Mouse (Mus musculus) embryonic facial prominence, embryonic 11.5 days (tissue): ENCODE measurements around the gene Mcrs1. TPM values are rescaled to one million over a fixed set of nuclear protein-coding genes. Genes with fewer than 3 reads are reported as not detected.

Source experiments
- ATAC-seq: fragments of 200-750 bp; cut with Nextera tagmentation; replicated peaks from 2 replicates; pipeline ENCODE4 v1.8.0; 2017; ENCODE audit warnings: low read depth; ENCODE audit not compliant: insufficient number of reproducible peaks, low FRiP score, low TSS enrichment
- DNase-seq: peaks from one replicate; pipeline ENCODE4 v3.0.0-alpha.2; 2015; ENCODE audit warnings: low spot score
- H3K27ac ChIP-seq: fragments of 300-500 bp; sonication (generic); replicated peaks from 2 replicates; pipeline ENCODE4 v1.5.1; 2014; ENCODE audit warnings: mild to moderate bottlenecking, low read depth, low read length, control low read depth
- H3K27me3 ChIP-seq: fragments of 300-500 bp; sonication (generic); 2 replicates; pipeline ENCODE4 v1.6.1; 2014; ENCODE audit warnings: mild to moderate bottlenecking, low read length, moderate library complexity, mixed read lengths; ENCODE audit not compliant: control insufficient read depth, insufficient read depth
- H3K36me3 ChIP-seq: fragments of 300-500 bp; sonication (generic); replicated peaks from 2 replicates; pipeline ENCODE4 v1.6.1; 2014; ENCODE audit warnings: low read depth, mild to moderate bottlenecking, low read length, moderate library complexity, mixed read lengths; ENCODE audit not compliant: control insufficient read depth, insufficient read depth
- H3K4me1 ChIP-seq: fragments of 300-500 bp; sonication (generic); 2 replicates; pipeline ENCODE4 v1.6.1; 2014; ENCODE audit warnings: low read length, mixed read lengths; ENCODE audit not compliant: control insufficient read depth, insufficient read depth
- H3K4me2 ChIP-seq: fragments of 300-500 bp; sonication (generic); 2 replicates; pipeline ENCODE4 v1.6.1; 2014; ENCODE audit warnings: low read depth, mild to moderate bottlenecking, control low read depth, low read length, moderate library complexity
- H3K4me3 ChIP-seq: fragments of 300-500 bp; sonication (generic); 2 replicates; pipeline ENCODE4 v1.5.1; 2014; ENCODE audit warnings: low read depth, low read length, control low read depth
- H3K9ac ChIP-seq: fragments of 300-500 bp; sonication (generic); replicated peaks from 2 replicates; pipeline ENCODE4 v1.6.1; 2014; ENCODE audit warnings: mild to moderate bottlenecking, control low read depth, low read length
- H3K9me3 ChIP-seq: fragments of 300-500 bp; sonication (generic); replicated peaks from 2 replicates; pipeline ENCODE4 v1.6.1; 2016; ENCODE audit warnings: mild to moderate bottlenecking, low read length, inconsistent platforms, mixed read lengths; ENCODE audit not compliant: control insufficient read depth
- WGBS: fragments of 180-500 bp; shearing (Covaris S2); extraction: QIAGEN DNeasy Blood & Tissue Kit; methylation state at CpG from one replicate; pipeline ENCODE4 v1.1.7; 2014; 5-methylcytosine and 5-hydroxymethylcytosine counted together
- polyA plus RNA-seq: library from polyadenylated mRNA; unstranded; fragments of >200 nt; fragmentation: Nextera tagmentation; extraction: Ambion mirVana; gene quantifications from 2 replicates; pipeline ENCODE4 v1.2.1, GENCODE M21; 2014

Gene Mcrs1
- 161 and 172 TPM in 2 replicates for polyA plus RNA-seq

DNA sequence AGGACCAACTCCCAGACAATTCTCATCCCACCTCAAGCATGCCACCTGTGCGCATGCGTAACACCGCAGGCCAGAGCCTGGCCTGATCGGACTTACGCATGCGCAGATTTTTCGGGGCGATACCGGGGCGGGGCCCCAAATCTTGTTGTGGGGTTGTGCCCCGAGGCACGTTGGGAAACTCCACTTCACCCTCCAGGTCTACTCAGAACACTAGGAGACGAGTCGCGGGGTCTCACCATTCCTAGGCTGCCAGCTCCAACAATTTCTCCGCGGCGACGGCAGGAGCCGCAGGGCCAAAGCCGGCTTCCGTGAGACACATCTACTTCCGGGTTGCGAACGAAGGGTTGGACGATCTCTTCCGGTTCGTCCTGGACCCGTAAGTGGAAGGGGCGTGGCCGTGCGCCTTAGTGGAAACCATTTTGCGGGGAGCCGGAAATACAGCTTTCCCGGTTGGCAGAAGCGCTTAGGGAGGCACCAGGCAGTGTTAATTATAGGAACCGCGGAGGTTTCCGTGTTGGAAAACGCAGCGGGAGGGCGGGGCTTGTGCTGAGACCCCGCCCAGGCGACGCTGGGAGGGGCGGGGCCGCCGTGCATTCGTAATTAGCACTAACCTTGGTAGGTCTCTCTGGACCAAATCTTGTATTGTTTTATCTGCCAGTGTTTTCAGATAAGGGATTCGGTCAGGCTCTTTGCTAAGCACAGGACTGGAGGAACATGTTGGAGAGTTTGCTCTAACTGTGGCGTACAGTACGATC lies at the start of gene Mcrs1:
Gene Mcrs1 (minus strand): TSS at position 336 of the 755 bp plus-strand sequence.
- peak within 1 kb of the TSS; percentile 71 for H3K9ac ChIP-seq
- H3K27ac ChIP-seq, result peak within 1 kb of the TSS; percentile 92
- peak within 1 kb of the TSS; percentile 55 for H3K4me3 ChIP-seq
- no peaks in the 10 kb centered on the region; the same call in 1 of the 2 replicates for H3K4me1 ChIP-seq
- ATAC-seq (peak; percentile 83), DNase-seq (peak; percentile 100)
- no peaks in the 10 kb centered on the region for H3K9me3 ChIP-seq
- H3K36me3 ChIP-seq, result peaks cover 3% of the 10 kb centered on the region
- H3K4me2 ChIP-seq, result peak within 1 kb of the TSS; percentile 81
- H3K27me3 ChIP-seq, result no peaks in the 10 kb centered on the region
- under 1% methylated on average over 52 of the region's 52 CpGs for WGBS

DNA sequence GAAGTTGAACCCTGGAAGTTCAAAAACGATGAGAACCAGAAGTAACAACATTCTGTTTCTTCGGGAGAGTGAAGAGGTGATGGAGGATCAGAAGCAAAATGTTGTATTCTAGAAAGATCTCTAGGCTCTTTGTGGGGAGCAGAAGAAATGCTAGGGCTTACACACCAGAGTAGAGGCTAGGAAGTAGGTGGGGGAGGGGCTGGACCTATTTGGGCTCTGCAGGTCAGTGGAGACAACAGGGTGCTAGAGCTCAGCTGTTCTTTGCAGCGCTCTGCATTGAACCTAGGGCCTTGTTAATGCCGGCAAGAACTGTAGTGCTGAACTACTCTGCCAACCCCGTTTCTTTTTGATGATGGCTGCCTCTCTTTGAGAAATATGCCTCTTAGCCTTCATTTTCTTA lies 44.5 kb upstream of the Mcrs1 start:
- Histone ChIP-seq H3K4me3 (no peak overlapping the region), H3K36me3 (no peaks in the 10 kb centered on the region), H3K27ac (no peak overlapping the region), H3K27me3 (no peaks in the 10 kb centered on the region), H3K4me2 (no peak overlapping the region), H3K9me3 (no peaks in the 10 kb centered on the region), H3K9ac (no peak overlapping the region), H3K4me1 (no peaks in the 10 kb centered on the region)
- DNase-seq (no peak), ATAC-seq (no peak)
- 46% methylated on average over 5 of the region's 5 CpGs for WGBS

DNA sequence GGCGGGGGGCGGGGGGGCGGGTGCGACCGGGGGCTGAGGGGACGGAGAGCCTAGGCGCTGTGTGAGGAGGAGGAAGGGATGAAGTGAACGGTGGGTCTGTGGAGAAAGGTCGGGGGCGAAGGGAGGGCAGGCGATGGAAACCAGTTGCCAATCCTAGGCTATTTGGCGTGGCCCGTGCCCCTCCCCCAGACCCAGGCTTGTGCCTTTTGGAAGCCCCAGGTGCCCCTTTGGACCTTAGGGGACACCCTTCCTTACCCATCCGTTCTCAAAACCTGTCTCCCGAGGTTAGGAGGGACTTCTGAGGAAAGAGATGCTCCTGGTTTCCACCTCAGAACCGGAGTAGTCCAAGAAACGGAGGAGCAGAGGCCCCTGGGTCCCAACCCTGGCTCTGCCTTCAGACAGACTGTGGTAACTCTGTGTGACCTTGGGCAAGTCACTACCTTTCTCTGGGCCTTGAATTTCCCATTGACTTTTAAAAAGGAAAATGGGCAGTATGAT lies 43.8 kb upstream of the Mcrs1 start, which contains the start of gene Fam186b:
Gene Fam186b (minus strand): TSS at position 405 of the 498 bp plus-strand sequence.
- peak within 1 kb of the TSS; percentile 70 for H3K9ac ChIP-seq
- peak; percentile 56 for DNase-seq
- H3K27me3 ChIP-seq, result no peaks in the 10 kb centered on the region
- 1% methylated on average over 11 of the region's 17 CpGs for WGBS
- H3K4me1 ChIP-seq, result no peaks in the 10 kb centered on the region
- peak within 1 kb of the TSS; percentile 48 for H3K4me2 ChIP-seq
- peak within 1 kb of the TSS; percentile 74 for H3K27ac ChIP-seq
- no peaks in the 10 kb centered on the region for H3K36me3 ChIP-seq
- peak; percentile 34 for ATAC-seq
- peak within 1 kb of the TSS; percentile 51 for H3K4me3 ChIP-seq
- H3K9me3 ChIP-seq, result no peaks in the 10 kb centered on the region

DNA sequence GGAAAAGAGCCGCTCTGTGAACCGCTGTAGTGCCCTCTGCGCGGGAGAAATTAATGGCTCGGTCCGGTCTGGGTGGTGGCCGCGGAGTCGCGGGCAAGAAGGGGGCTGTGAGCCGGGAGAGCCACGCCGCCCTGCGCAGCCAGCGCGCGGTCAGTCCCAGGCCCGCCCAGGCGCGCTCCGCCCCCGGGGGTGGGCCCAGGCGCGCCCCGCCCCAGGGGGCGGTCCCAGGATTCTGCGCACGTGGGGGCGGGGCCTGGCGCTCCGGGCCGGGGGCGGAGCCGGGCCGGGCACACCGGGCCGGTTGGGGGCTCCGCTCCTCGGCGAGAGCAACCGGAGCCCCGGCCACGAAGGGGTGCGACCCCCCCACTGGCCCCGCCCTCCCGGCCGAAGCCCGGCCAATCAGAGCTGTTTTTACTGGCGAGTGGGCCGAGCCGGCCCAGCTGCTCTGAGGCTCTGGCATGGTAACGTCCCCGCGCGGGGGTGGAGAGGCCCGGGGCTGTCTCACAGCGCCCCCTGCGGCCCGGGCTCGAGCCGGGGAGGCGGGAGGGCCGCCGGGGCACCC lies 43.1 kb upstream of the Mcrs1 start, which contains the start of gene Prpf40b:
Gene Prpf40b (plus strand): TSS at position 275 of the 562 bp plus-strand sequence.
- Histone ChIP-seq H3K36me3 (no peaks in the 10 kb centered on the region), H3K4me2 (peak within 1 kb of the TSS; percentile 48), H3K4me1 (no peaks in the 10 kb centered on the region), H3K4me3 (peak within 1 kb of the TSS; percentile 51), H3K27me3 (no peaks in the 10 kb centered on the region), H3K27ac (peak within 1 kb of the TSS; percentile 74), H3K9ac (peak within 1 kb of the TSS; percentile 70), H3K9me3 (no peaks in the 10 kb centered on the region)
- 2% methylated on average over 13 of the region's 64 CpGs for WGBS
- ATAC-seq (peak; percentile 91), DNase-seq (peak; percentile 94)

DNA sequence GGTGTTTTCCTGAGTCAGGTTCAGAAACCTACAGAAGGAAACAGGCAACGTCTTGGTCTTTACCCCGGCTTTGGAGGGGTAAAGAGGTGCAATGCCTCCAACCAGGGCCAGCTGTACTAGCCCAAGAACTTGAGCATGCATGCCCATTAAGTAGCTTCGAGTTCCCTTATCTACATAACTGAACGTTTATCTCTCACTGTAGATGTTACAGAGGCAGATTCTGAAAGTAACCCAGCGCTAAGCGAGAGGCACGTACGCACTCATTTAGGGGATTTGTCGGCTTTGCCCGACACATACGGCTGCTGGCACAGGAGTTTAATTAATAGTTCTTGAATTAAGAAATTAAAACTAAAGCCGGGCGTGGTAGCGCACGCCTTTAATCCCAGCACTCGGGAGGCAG lies 42.5 kb upstream of the Mcrs1 start:
- no peak for ATAC-seq

DNA sequence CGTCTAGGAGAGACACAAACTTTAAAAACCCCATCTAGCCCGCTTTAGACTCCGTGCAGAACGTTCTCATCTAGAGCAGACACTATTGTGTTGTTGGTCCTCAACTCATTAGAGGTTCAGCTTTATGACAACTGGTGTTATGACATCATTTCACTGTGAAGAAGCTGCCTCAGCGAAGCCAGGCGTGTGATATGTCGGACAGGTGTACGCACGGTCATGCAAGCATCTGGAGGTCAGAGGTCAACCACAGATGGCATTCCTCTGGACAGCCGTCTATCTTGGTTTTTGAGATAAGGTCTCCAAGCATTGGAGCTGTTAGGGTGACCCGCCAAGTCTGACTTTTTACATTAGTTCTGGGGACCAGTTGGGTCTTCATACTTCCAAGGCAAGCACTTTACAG lies 38.8 kb upstream of the Mcrs1 start:
- 86% methylated on average over 11 of the region's 11 CpGs for WGBS
- DNase-seq (no peak), ATAC-seq (no peak)
- no peaks in the 10 kb centered on the region for H3K27me3 ChIP-seq
- no peaks in the 10 kb centered on the region for H3K9me3 ChIP-seq
- no peaks in the 10 kb centered on the region for H3K36me3 ChIP-seq
- no peak overlapping the region for H3K4me3 ChIP-seq
- no peaks in the 10 kb centered on the region for H3K4me1 ChIP-seq
- no peak overlapping the region for H3K4me2 ChIP-seq
- H3K9ac ChIP-seq, result no peak overlapping the region
- no peak overlapping the region for H3K27ac ChIP-seq

More for the DNA sequence above, 42.5 kb upstream of the Mcrs1 start:
- no peak overlapping the region for H3K27ac ChIP-seq
- H3K4me3 ChIP-seq, result peak overlapping the region; percentile 51
- no peaks in the 10 kb centered on the region for H3K4me1 ChIP-seq
- no peaks in the 10 kb centered on the region for H3K36me3 ChIP-seq
- H3K9me3 ChIP-seq, result no peaks in the 10 kb centered on the region
- peak overlapping the region; percentile 70 for H3K9ac ChIP-seq
- 36% methylated on average over 16 of the region's 16 CpGs for WGBS
- peak overlapping the region; percentile 48 for H3K4me2 ChIP-seq
- no peak for DNase-seq
- H3K27me3 ChIP-seq, result no peaks in the 10 kb centered on the region

DNA sequence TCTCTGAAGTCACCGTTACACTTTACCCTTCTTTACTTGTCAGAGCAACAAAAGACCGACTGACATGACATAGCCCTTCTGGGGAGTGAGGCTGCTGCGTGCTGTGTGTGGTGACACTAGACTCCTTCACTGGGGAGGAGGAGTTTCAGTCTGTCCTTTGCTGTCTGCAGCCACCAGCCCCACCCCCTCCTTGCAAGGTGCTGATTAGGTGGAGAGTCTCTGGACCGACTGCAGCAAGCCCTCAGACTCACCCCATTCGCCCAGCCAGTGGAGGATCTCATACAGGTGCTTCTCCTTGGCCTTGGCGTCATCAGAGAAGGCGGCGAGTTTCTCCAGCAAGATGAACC lies 33.4 kb upstream of the Mcrs1 start:
- DNase-seq (no peak), ATAC-seq (no peak)
- Histone ChIP-seq H3K36me3 (no peaks in the 10 kb centered on the region), H3K27me3 (no peaks in the 10 kb centered on the region), H3K4me2 (no peak overlapping the region), H3K27ac (no peak overlapping the region), H3K4me3 (no peak overlapping the region), H3K9me3 (no peaks in the 10 kb centered on the region), H3K4me1 (no peaks in the 10 kb centered on the region), H3K9ac (no peak overlapping the region)
- 55% methylated on average over 8 of the region's 8 CpGs for WGBS
